Mouse (Mus musculus) hindbrain, embryonic 14.5 days (tissue): ENCODE measurements around the gene Cym. TPM values are rescaled to one million over a fixed set of nuclear protein-coding genes. Genes with fewer than 3 reads are reported as not detected.

ENCODE experiments used
- ATAC-seq: fragments of 200-750 bp; cut with Nextera tagmentation; 2 replicates; pipeline ENCODE4 v1.8.0; 2017; ENCODE audit warnings: moderate number of reproducible peaks, mild to moderate bottlenecking, moderate TSS enrichment, moderate library complexity; ENCODE audit not compliant: low FRiP score
- DNase-seq: peaks from one replicate; pipeline ENCODE4 v3.0.0-alpha.2; 2015; ENCODE audit warnings: low spot score
- H3K27ac ChIP-seq: fragments of 300-500 bp; sonication (generic); 2 replicates; pipeline ENCODE4 v1.5.1; 2014; ENCODE audit warnings: mild to moderate bottlenecking, moderate library complexity
- H3K27me3 ChIP-seq: fragments of 300-500 bp; sonication (generic); 2 replicates; pipeline ENCODE4 v1.6.1; 2014; ENCODE audit warnings: mild to moderate bottlenecking, low read length, mixed read lengths; ENCODE audit not compliant: control insufficient read depth, insufficient read depth
- H3K36me3 ChIP-seq: fragments of 300-500 bp; sonication (generic); replicated peaks from 2 replicates; pipeline ENCODE4 v1.6.1; 2014; ENCODE audit not compliant: control insufficient read depth, insufficient read depth
- H3K4me1 ChIP-seq: fragments of 300-500 bp; sonication (generic); replicated peaks from 2 replicates; pipeline ENCODE4 v1.6.1; 2014; ENCODE audit warnings: antibody characterized with exemption, low read length, mixed read lengths; ENCODE audit not compliant: control insufficient read depth, insufficient read depth
- H3K4me2 ChIP-seq: fragments of 300-500 bp; sonication (generic); replicated peaks from 2 replicates; pipeline ENCODE4 v1.6.1; 2014; ENCODE audit warnings: mild to moderate bottlenecking, moderate library complexity
- H3K4me3 ChIP-seq: fragments of 300-500 bp; sonication (generic); replicated peaks from 2 replicates; pipeline ENCODE4 v1.5.1; 2014; ENCODE audit warnings: mild to moderate bottlenecking, low read length
- H3K9ac ChIP-seq: fragments of 300-500 bp; sonication (generic); 2 replicates; pipeline ENCODE4 v1.6.1; 2014
- H3K9me3 ChIP-seq: fragments of 300-500 bp; sonication (generic); 2 replicates; pipeline ENCODE4 v1.6.1; 2016; ENCODE audit warnings: low read length; ENCODE audit not compliant: control insufficient read depth
- WGBS: fragments of 180-500 bp; shearing (Covaris S2); extraction: QIAGEN DNeasy Blood & Tissue Kit; methylation state at CpG from one replicate; pipeline ENCODE4 v1.1.7; 2014; 5-methylcytosine and 5-hydroxymethylcytosine counted together
- polyA plus RNA-seq: library from polyadenylated mRNA; unstranded; fragments of >200 nt; fragmentation: Nextera tagmentation; extraction: Ambion mirVana; gene quantifications from 2 replicates; pipeline ENCODE4 v1.2.1, GENCODE M21; 2014

Gene Cym
- polyA plus RNA-seq, 1 experiment from 2014 or later: not detected

DNA sequence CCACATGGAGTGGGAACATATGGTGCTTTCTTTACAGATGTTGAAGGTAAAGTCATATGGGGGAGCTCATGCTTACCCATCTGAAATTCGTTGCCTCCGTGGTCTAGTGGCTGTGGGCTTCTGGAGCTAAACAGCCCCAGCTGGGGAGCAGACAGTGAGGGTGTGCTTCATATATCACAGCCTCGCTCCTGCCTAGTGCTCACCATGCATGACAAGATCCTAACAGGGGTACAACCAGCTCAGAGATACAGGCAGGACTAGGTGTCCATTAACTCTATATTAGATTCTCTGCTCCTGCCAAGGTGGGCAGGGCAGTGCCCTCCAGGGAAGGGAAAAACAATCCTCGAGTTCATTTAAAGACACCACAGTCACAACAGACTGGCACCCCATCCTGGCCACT is 9.7 kb upstream of the Cym start:
- Histone ChIP-seq H3K4me3 (no peak overlapping the region), H3K36me3 (no peaks in the 10 kb centered on the region), H3K27ac (no peak overlapping the region), H3K9me3 (no peaks in the 10 kb centered on the region), H3K9ac (no peak overlapping the region), H3K4me2 (no peak overlapping the region), H3K4me1 (no peaks in the 10 kb centered on the region), H3K27me3 (no peaks in the 10 kb centered on the region)
- DNase-seq: no peak
- ATAC-seq: no peak
- WGBS: 61% methylated on average over 4 of the region's 4 CpGs

DNA sequence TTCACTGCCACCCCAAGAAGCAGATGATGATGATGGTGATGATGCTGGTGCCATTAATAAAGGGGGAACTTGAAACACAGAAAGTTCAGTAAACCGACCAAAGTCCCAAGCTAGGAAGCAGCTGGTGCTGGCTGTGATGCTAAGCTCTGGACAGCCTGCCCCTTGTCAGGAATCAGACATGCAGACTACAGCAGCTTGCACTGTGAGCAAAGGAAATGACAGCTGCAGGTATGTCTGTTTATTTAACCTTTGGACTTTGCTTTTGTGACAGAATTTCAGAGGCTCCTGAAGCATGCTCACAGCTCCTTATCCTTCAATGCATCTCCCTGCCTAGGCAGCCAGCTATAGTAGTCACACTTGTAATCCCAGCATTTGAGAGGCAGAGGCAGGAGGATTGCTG is 9.0 kb upstream of the Cym start, which contains the start of gene A630076J17Rik:
A630076J17Rik (plus strand) TSS at position 88 of the 400 bp plus-strand sequence.
- no peak within 1 kb of the TSS for H3K4me2 ChIP-seq
- no peak within 1 kb of the TSS for H3K4me3 ChIP-seq
- ATAC-seq (no peak), DNase-seq (no peak)
- H3K9me3 ChIP-seq: no peaks in the 10 kb centered on the region
- H3K27ac ChIP-seq: no peak within 1 kb of the TSS
- H3K36me3 ChIP-seq: no peaks in the 10 kb centered on the region
- H3K27me3 ChIP-seq: no peaks in the 10 kb centered on the region
- no peak within 1 kb of the TSS for H3K9ac ChIP-seq
- 66% methylated on average over 1 of the region's 1 CpGs for WGBS
- H3K4me1 ChIP-seq: no peaks in the 10 kb centered on the region

DNA sequence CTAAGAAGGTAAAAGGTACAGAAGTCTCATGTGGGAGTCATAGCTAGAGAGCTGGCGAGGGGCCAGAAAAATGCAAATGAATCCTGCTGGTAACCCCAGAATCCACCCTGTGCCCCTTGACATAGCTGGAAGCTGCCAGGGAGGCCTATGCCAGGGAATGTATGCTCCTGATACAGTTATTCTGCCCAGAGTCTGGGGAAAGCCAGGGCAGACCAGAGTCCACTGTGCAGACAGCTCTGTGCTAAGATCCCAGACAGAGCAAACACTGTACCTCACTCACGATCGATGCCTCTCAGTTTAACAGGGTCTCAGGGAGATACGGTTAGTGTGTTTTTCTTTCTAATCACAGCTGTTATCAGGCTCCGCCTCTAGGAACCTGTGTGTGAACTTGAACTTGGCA is 8.3 kb upstream of the Cym start:
- no peak overlapping the region for H3K27ac ChIP-seq
- H3K4me3 ChIP-seq: no peak overlapping the region
- ATAC-seq (no peak), DNase-seq (no peak)
- 81% methylated on average over 5 of the region's 5 CpGs for WGBS
- H3K9me3 ChIP-seq: no peaks in the 10 kb centered on the region
- H3K9ac ChIP-seq: no peak overlapping the region
- H3K4me2 ChIP-seq: no peak overlapping the region
- no peaks in the 10 kb centered on the region for H3K36me3 ChIP-seq
- H3K27me3 ChIP-seq: no peaks in the 10 kb centered on the region
- H3K4me1 ChIP-seq: no peaks in the 10 kb centered on the region

DNA sequence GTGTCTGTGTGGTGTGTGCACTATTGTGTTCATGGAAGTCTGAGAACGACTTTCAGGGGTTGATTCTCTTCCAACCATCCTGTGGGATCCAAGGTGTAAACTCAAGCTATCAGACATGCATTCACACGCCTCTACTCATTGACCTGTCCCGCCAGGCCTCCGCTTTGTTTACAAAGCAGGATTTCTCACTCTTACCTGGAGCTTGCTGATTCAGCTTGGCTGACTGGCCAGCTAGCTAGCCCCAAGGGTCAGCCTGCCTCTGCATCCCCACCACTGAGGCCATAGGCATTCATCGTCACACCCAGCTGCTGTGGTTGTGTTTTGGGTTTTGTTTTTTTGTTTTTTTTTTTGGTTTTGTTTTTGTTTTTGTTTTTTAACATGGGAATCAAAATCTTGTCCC is 7.7 kb upstream of the Cym start:
- Histone ChIP-seq H3K27me3 (no peaks in the 10 kb centered on the region), H3K4me2 (no peak overlapping the region), H3K36me3 (no peaks in the 10 kb centered on the region), H3K9ac (no peak overlapping the region), H3K4me1 (no peaks in the 10 kb centered on the region), H3K27ac (no peak overlapping the region), H3K9me3 (no peaks in the 10 kb centered on the region), H3K4me3 (no peak overlapping the region)
- ATAC-seq: no peak
- DNase-seq: no peak
- 86% methylated on average over 5 of the region's 5 CpGs for WGBS

DNA sequence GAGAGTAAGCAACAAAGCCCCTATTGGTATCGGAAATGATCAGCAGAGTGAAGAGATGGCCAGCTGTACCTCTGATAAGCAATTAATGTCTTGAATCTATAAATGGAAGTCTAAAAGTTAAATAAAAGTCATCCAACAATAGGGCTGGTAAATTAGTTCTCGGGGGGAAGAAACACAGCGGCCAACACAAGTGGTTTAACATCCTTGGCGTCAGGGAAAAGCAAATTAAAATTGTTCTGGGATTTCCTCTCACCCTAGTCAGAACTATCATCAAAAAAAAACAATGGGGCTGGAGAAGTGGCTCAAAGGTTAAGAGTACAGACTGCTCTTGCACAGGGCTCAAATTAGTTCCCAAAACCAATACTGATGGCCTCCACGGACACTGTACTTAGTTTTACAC is 4.3 kb upstream of the Cym start:
- H3K27me3 ChIP-seq: no peaks in the 10 kb centered on the region
- H3K9me3 ChIP-seq: no peaks in the 10 kb centered on the region
- H3K4me2 ChIP-seq: no peak overlapping the region
- no peak overlapping the region for H3K9ac ChIP-seq
- H3K36me3 ChIP-seq: no peaks in the 10 kb centered on the region
- WGBS: 92% methylated on average over 5 of the region's 5 CpGs
- ATAC-seq (no peak), DNase-seq (no peak)
- no peak overlapping the region for H3K27ac ChIP-seq
- no peaks in the 10 kb centered on the region for H3K4me1 ChIP-seq
- H3K4me3 ChIP-seq: no peak overlapping the region

DNA sequence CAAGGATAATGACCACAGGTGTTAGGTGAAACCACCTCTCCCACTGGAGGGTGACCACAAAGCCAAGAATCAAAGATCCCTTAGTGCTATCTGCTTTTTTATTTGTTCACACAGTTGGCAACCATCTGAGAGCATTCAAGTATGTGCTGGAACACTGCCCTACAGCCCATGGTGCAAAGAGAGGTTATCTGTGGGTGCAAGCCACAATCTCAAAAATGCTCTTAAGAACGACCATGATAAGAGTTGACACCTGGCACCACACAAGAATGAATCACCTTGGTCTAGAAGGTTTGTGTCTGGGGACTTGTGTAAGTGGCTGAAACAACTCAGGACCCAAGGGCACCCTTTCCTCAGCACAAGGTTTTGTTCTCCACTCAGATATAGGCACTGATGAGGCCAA is 1.7 kb upstream of the Cym start:
- H3K27ac ChIP-seq: no peak overlapping the region
- no peak for DNase-seq
- no peaks in the 10 kb centered on the region for H3K27me3 ChIP-seq
- H3K4me1 ChIP-seq: no peaks in the 10 kb centered on the region
- ATAC-seq: no peak
- H3K9me3 ChIP-seq: no peaks in the 10 kb centered on the region
- H3K9ac ChIP-seq: no peak overlapping the region
- H3K4me2 ChIP-seq: no peak overlapping the region
- no peaks in the 10 kb centered on the region for H3K36me3 ChIP-seq
- WGBS: 76% methylated on average over 1 of the region's 1 CpGs
- H3K4me3 ChIP-seq: no peak overlapping the region

DNA sequence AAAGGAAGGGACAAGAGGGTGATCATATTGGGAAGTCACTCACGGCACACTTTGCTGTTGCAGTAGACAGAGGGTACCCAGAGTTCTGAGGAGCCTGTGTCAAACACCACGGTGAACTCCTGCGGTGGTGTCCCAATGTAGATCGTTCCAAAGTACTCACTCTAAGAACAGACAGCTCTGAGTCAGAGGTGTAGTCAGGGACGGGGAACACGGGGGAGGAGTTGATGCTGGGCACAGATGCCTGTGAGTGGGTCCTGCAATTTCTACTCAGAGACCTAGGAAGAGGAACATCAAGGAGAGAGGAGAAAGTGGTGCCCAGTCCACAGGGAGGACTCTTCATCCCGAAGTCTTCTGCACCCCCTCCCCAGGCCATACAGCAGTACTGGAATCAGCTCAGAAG is 3.0 kb downstream of the Cym start:
- no peak overlapping the region for H3K27ac ChIP-seq
- H3K9ac ChIP-seq: no peak overlapping the region
- H3K36me3 ChIP-seq: no peaks in the 10 kb centered on the region
- no peaks in the 10 kb centered on the region for H3K9me3 ChIP-seq
- 91% methylated on average over 7 of the region's 7 CpGs for WGBS
- no peaks in the 10 kb centered on the region for H3K27me3 ChIP-seq
- no peak overlapping the region for H3K4me3 ChIP-seq
- ATAC-seq (no peak), DNase-seq (no peak)
- no peak overlapping the region for H3K4me2 ChIP-seq
- no peaks in the 10 kb centered on the region for H3K4me1 ChIP-seq

DNA sequence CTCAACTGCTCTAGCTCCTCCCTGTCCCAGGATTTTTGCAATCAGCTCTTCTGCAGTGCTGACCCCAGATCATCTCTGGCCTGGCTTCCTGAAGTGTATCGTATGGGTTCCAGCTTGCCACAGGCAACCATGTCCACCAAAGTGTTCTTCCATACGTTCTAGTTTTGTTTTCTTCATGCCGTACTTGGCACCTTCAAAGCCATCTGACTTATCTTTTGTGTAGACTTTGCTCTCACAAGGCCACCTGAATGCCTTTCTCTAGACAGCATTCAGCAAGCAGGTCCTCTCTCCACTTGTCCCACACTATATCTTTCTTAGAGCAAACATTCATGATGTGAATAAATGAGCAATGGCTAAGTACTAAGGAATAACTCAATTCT is 4.4 kb downstream of the Cym start:
- no peak overlapping the region for H3K9ac ChIP-seq
- H3K4me2 ChIP-seq: no peak overlapping the region
- no peaks in the 10 kb centered on the region for H3K36me3 ChIP-seq

DNA sequence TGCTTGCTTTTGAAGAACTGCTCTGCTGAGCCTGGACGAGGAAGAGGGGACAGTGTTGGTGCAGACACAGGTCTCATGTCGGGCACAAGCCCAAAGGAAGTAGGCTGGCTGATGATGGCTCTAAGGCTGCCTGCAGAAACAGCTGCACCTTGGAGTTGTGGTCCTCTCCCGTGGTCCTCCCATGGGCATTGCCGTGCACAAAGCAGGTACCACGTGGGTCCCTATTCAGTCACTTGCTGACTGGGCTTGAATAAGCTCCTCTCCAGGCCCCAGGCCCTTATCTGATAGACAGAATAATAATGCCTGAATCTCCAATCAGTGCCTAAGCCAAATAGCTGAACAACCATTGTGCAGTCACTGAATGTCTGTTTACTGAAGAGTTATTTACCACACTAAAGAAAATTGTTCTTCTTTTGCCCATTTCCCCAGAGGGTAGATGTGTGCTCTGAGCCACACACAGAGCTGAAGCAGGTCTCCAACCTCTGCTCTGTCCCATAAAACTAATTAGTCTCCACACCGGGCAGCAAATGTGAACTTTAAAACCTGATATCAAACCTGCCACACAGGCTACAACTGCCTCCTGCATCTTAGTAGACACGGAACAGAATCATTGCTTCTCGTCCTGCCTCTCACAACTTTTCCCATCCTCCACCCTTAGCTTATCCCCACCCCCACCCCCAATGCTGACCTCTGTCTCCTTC is 5.0 kb downstream of the Cym start:
- no peak for DNase-seq
- Histone ChIP-seq H3K4me3 (no peak overlapping the region), H3K36me3 (no peaks in the 10 kb centered on the region), H3K9me3 (no peaks in the 10 kb centered on the region), H3K27me3 (no peaks in the 10 kb centered on the region), H3K9ac (no peak overlapping the region), H3K4me2 (no peak overlapping the region), H3K4me1 (no peaks in the 10 kb centered on the region), H3K27ac (no peak overlapping the region)
- WGBS: 69% methylated on average over 8 of the region's 8 CpGs
- ATAC-seq: no peak

More for the DNA sequence above, 4.4 kb downstream of the Cym start:
- Histone ChIP-seq H3K4me1 (no peaks in the 10 kb centered on the region), H3K27me3 (no peaks in the 10 kb centered on the region), H3K27ac (no peak overlapping the region), H3K4me3 (no peak overlapping the region), H3K9me3 (no peaks in the 10 kb centered on the region)
- ATAC-seq (no peak), DNase-seq (no peak)
- WGBS: 93% methylated on average over 3 of the region's 3 CpGs

DNA sequence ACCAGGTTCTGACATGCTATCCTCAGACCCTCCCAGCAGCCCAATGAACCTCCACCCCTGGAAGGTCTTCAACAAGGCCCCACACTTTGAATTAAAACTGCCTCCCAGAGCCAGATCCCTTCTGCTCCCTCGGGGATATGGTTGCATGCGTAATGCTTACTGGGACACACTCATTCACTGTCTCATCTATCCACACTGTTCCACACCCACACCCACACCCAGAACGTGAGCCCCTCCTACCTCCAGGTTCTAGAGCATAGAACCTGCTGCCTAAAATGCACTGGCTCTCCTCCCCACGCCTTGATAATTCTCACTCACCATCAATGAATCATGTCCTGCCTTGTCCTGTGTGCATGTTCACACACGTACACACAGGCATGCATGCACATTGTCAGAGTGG is 6.9 kb downstream of the Cym start:
- H3K9ac ChIP-seq: no peak overlapping the region
- no peaks in the 10 kb centered on the region for H3K4me1 ChIP-seq
- H3K27ac ChIP-seq: no peak overlapping the region
- H3K27me3 ChIP-seq: no peaks in the 10 kb centered on the region
- WGBS: 85% methylated on average over 5 of the region's 5 CpGs
- H3K9me3 ChIP-seq: no peaks in the 10 kb centered on the region
- H3K4me3 ChIP-seq: no peak overlapping the region
- no peaks in the 10 kb centered on the region for H3K36me3 ChIP-seq
- H3K4me2 ChIP-seq: no peak overlapping the region
- ATAC-seq: no peak
- no peak for DNase-seq
